Mouse (Mus musculus) hindbrain, embryonic 11.5 days (tissue): ENCODE results near the gene Oca2. TPM values are rescaled to one million over a fixed set of nuclear protein-coding genes. Genes with fewer than 3 reads are reported as not detected.

Source experiments
- ATAC-seq: fragments of 200-750 bp; cut with Nextera tagmentation; 2 replicates; pipeline ENCODE4 v1.8.0; 2017; ENCODE audit warnings: mild to moderate bottlenecking, moderate TSS enrichment, moderate library complexity; ENCODE audit not compliant: low FRiP score
- DNase-seq: peaks from one replicate; pipeline ENCODE4 v3.0.0-alpha.2; 2015; ENCODE audit warnings: low spot score
- H3K27ac ChIP-seq: fragments of 300-500 bp; sonication (generic); 2 replicates; pipeline ENCODE4 v1.5.1; 2014; ENCODE audit warnings: mild to moderate bottlenecking, low read depth, low read length
- H3K27me3 ChIP-seq: fragments of 300-500 bp; sonication (generic); 2 replicates; pipeline ENCODE4 v1.6.1; 2014; ENCODE audit warnings: mild to moderate bottlenecking, low read length, moderate library complexity, mixed read lengths; ENCODE audit not compliant: control insufficient read depth, insufficient read depth
- H3K36me3 ChIP-seq: fragments of 300-500 bp; sonication (generic); 2 replicates; pipeline ENCODE4 v1.6.1; 2014; ENCODE audit warnings: mild to moderate bottlenecking, low read length, moderate library complexity, mixed read lengths; ENCODE audit not compliant: control insufficient read depth, insufficient read depth
- H3K4me1 ChIP-seq: fragments of 300-500 bp; sonication (generic); replicated peaks from 2 replicates; pipeline ENCODE4 v1.6.1; 2014; ENCODE audit warnings: low read length, mixed read lengths; ENCODE audit not compliant: control insufficient read depth, insufficient read depth
- H3K4me2 ChIP-seq: fragments of 300-500 bp; sonication (generic); replicated peaks from 2 replicates; pipeline ENCODE4 v1.6.1; 2014; ENCODE audit warnings: mild to moderate bottlenecking, low read depth, low read length
- H3K4me3 ChIP-seq: fragments of 300-500 bp; sonication (generic); 2 replicates; pipeline ENCODE4 v1.5.1; 2014; ENCODE audit warnings: low read depth, low read length
- H3K9ac ChIP-seq: fragments of 300-500 bp; sonication (generic); 2 replicates; pipeline ENCODE4 v1.6.1; 2014; ENCODE audit warnings: low read depth, low read length
- H3K9me3 ChIP-seq: fragments of 300-500 bp; sonication (generic); 2 replicates; pipeline ENCODE4 v1.6.1; 2016; ENCODE audit warnings: low read length; ENCODE audit not compliant: control insufficient read depth
- WGBS: fragments of 180-500 bp; shearing (Covaris S2); extraction: QIAGEN DNeasy Blood & Tissue Kit; methylation state at CpG from one replicate; pipeline ENCODE4 v1.1.7; 2014; 5-methylcytosine and 5-hydroxymethylcytosine counted together
- polyA plus RNA-seq: library from polyadenylated mRNA; unstranded; fragments of >200 nt; fragmentation: Nextera tagmentation; extraction: Ambion mirVana; gene quantifications from 2 replicates; pipeline ENCODE4 v1.2.1, GENCODE M21; 2014

Gene Oca2
- polyA plus RNA-seq, 1 experiment from 2014 or later, result 0.56 TPM

DNA sequence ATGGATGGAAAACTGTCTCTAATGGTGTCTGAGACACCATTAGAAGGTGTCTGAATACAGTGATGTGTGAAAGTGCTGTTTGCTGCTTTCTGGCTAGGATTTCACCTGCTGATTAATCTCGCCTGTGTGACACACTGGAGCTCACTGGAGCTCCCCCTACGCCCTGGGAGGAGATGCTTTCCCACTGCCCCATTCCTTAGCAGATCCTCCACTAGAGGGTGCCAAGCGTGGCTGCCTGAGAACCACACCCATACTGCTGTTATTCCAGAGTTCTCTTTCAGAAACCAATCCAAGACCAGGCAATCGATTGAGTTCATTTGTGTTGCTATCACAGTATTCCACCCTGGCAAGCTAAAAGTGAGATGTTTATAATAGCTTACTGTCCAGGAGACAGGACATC, 88.2 kb downstream of the Oca2 start:
- no peaks in the 10 kb centered on the region for H3K9me3 ChIP-seq
- ATAC-seq (no peak), DNase-seq (peak; percentile 25)
- H3K4me2 ChIP-seq, result no peak overlapping the region
- H3K4me3 ChIP-seq, result no peak overlapping the region
- no peaks in the 10 kb centered on the region for H3K4me1 ChIP-seq
- no peak overlapping the region for H3K9ac ChIP-seq
- 51% methylated on average over 4 of the region's 4 CpGs for WGBS
- no peak overlapping the region for H3K27ac ChIP-seq
- H3K36me3 ChIP-seq, result no peaks in the 10 kb centered on the region
- H3K27me3 ChIP-seq, result no peaks in the 10 kb centered on the region

DNA sequence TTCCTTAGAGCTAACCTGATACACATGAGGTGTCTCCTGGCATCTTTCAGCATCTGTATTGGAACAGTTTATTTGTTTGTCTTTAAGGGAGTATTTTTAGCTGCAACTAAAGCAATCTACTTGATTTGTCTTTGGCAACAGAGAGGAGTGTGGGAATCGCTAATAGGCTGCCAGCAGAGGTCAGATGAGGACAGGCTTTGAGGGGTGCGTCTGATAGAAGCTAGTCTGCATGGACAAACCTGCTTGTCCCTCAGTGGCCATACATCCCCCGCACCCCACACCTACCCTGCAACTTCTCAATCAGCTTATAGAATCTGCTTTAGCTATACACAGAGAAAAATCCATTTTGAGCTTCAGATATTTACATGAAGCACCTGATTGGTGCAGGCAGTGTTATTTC, 109.0 kb downstream of the Oca2 start:
- Histone ChIP-seq H3K27ac (no peak overlapping the region), H3K4me3 (no peak overlapping the region), H3K27me3 (no peaks in the 10 kb centered on the region), H3K9me3 (no peaks in the 10 kb centered on the region), H3K4me2 (no peak overlapping the region), H3K36me3 (no peaks in the 10 kb centered on the region), H3K9ac (no peak overlapping the region), H3K4me1 (no peaks in the 10 kb centered on the region)
- DNase-seq, result no peak
- ATAC-seq, result no peak
- WGBS, result 58% methylated on average over 3 of the region's 3 CpGs

DNA sequence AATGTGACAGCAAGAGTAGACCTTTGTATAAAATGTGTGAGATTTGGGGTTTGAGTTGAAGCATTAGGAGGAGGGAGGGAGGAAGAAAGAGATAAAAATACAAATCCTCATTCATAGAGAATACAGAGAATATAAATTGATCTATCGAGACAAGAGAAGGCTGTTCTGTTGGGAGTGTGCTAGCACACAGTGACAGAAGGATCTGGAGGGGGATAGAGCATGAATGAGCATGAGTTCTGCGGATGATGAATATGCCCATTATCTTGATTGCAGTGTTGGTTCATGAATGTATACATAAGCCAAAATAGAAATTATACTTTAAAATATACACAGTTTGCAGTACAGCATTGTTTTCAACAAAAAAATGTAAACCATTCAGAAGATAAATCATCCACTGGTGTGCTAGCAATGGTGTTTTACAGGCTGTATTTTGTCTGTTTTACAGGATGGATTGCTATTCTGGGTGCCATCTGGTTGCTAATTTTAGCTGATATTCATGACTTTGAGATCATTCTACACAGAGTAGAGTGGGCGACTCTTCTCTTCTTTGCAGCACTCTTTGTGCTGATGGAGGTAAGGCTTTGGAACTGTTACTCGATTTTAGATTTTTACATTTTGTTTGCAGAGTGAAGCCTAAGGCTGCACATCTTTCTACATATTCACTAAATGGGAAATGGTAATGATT, 117.2 kb downstream of the Oca2 start:
- H3K4me2 ChIP-seq, result no peak overlapping the region
- H3K4me3 ChIP-seq, result no peak overlapping the region
- 90% methylated on average over 4 of the region's 4 CpGs for WGBS
- H3K4me1 ChIP-seq, result no peaks in the 10 kb centered on the region
- H3K9ac ChIP-seq, result no peak overlapping the region
- H3K9me3 ChIP-seq, result no peaks in the 10 kb centered on the region
- DNase-seq (no peak), ATAC-seq (no peak)
- H3K27me3 ChIP-seq, result no peaks in the 10 kb centered on the region
- no peak overlapping the region for H3K27ac ChIP-seq
- no peaks in the 10 kb centered on the region for H3K36me3 ChIP-seq

DNA sequence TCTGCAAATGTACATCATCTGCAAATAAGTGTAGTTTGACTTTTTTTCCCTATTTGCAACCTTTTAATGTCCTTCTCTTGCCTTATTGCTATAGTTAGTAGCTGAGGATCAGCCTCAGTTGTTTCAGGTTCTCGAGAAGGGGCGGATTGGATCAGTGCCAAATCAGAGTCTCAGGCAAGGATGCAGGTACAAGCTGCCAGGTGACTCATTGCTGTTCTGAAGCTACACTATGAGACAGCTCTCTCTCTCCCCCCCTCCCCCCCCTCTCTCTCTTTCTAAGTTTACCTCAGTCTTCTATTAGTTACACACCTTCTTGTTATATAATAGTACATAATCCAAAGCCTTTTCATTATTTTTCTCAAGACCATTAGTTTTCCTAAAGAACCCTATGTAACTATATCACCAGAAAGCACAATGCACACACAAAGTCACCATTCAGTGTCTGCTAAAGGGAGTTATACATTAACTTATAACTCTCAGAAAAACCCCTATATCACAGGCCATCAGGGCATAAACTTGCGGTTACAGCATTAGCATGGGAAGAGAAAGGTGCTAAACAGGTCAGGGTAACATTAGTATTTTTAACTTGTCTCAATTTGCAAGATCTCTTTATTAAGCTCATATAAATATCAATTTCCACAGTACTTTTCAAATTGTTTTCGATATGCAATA, 142.3 kb downstream of the Oca2 start:
- Histone ChIP-seq H3K9ac (no peak overlapping the region), H3K4me1 (no peaks in the 10 kb centered on the region), H3K27me3 (no peaks in the 10 kb centered on the region), H3K27ac (no peak overlapping the region), H3K36me3 (no peaks in the 10 kb centered on the region), H3K9me3 (no peaks in the 10 kb centered on the region), H3K4me3 (no peak overlapping the region), H3K4me2 (no peak overlapping the region)
- ATAC-seq, result no peak
- WGBS, result 87% methylated on average over 4 of the region's 4 CpGs
- DNase-seq, result no peak

DNA sequence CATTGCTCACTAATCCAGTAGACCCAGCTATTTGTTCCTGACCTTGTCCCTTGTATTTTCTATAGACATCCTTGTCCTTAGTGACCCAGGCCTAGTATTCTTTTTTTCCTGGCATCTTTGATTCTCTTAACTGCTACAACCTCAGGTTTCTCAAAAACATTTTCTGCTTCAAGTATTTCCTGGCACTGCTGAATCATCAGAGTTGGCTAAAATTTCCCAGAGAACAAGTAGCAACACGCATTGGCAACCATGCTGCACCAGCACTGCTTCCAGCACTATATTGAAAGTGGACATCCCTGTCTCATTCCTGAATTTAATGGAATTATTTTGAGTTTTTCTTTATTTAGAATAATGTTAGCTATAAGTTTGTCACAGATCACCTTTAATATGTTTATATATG, 143.1 kb downstream of the Oca2 start:
- ATAC-seq, result no peak
- Histone ChIP-seq H3K9me3 (no peaks in the 10 kb centered on the region), H3K4me3 (no peak overlapping the region), H3K4me2 (no peak overlapping the region), H3K4me1 (no peaks in the 10 kb centered on the region), H3K27ac (no peak overlapping the region), H3K36me3 (no peaks in the 10 kb centered on the region), H3K27me3 (no peaks in the 10 kb centered on the region), H3K9ac (no peak overlapping the region)
- WGBS, result 90% methylated on average over 1 of the region's 1 CpGs
- DNase-seq, result no peak

DNA sequence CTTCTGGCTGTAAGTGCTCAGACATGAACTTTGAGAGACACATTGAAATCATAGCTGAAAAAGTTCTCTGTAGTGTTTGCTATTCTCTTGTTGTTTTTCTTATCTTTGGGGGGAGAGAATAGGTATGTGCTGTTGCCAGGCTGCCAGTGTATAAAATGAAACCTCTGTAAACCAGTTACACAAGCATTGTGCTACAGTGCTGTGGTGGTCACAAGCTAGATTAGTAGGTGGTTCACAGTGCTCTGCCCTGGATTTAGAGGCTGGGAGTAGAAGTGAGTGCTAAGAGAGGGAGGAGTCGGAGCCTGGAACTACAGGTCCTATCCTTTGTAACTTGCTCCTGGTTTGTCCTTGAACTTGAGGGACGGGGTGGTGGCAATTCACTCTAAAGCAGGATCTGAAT, 148.7 kb downstream of the Oca2 start:
- Histone ChIP-seq H3K27ac (no peak overlapping the region), H3K36me3 (no peaks in the 10 kb centered on the region), H3K4me2 (no peak overlapping the region), H3K4me1 (no peaks in the 10 kb centered on the region), H3K9ac (no peak overlapping the region), H3K9me3 (no peaks in the 10 kb centered on the region), H3K4me3 (no peak overlapping the region), H3K27me3 (no peaks in the 10 kb centered on the region)
- no peak for DNase-seq
- no peak for ATAC-seq
- 79% methylated on average over 2 of the region's 2 CpGs for WGBS

DNA sequence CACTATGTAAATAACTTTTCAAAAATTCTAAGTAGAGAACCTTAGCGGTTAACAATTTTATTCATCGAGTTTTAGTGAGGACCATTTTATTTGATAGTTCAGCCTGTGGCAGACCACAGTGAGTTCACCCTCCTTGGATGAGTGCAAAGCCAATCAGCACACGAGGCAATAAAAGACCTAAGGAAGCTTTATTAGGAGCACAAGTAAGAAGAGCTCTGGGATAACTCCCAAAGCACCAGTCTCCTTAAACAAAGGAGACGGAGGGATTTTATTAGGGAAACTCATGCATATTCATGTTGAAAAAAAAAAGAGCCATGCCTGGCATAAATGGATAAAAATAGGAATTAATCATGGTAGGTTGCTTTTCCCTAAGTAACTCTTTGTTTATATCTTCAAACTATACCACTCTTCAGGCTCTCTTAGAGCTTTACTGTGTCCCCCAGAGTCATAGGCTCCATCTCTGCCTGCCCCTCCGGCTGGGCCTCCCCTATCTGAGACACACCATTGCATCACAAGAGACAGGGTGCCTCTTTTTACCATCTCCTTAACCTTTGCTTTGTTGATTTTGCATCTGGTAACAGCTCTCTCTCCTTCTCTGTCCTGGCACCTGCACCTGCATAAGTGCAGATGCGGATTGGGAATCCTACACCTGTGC, 178.7 kb downstream of the Oca2 start:
- no peaks in the 10 kb centered on the region for H3K36me3 ChIP-seq
- H3K4me2 ChIP-seq, result no peak overlapping the region
- H3K9ac ChIP-seq, result no peak overlapping the region
- 59% methylated on average over 6 of the region's 6 CpGs for WGBS
- no peaks in the 10 kb centered on the region for H3K4me1 ChIP-seq
- H3K27ac ChIP-seq, result no peak overlapping the region
- DNase-seq (no peak), ATAC-seq (peak; percentile 74)
- H3K9me3 ChIP-seq, result no peaks in the 10 kb centered on the region
- no peak overlapping the region for H3K4me3 ChIP-seq
- H3K27me3 ChIP-seq, result no peaks in the 10 kb centered on the region

DNA sequence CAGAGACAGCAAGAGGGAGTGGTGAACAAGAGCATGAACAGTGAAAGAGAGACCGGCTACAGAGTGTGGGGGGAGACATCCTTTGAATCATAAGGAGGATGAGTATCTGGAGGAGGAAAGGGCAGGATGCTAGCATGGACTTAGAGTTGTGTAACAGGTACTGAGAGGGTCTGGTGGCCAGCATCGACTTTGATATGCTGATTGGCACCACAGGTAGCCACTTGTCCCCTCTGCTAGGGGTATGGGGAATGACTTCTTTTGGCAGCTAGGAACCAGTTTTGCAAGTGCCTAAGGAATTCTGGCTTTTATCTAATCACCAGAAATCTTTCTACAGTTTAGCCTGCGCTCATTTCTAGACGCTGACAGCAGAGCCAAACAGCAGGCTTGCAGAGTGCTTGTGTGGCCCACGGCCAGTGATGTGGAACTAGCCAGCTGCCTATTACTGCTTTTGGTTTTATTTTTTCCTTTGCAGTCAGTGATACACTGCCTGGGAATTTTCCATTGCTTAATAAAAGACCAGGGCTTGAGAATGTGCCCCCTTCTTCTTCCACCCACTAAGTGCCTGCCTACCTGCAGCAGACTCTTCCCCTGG, 179.8 kb downstream of the Oca2 start:
- H3K4me3 ChIP-seq, result no peak overlapping the region
- WGBS, result 26% methylated on average over 5 of the region's 5 CpGs
- no peaks in the 10 kb centered on the region for H3K4me1 ChIP-seq
- no peak overlapping the region for H3K27ac ChIP-seq
- no peak overlapping the region for H3K4me2 ChIP-seq
- H3K27me3 ChIP-seq, result no peaks in the 10 kb centered on the region
- H3K9me3 ChIP-seq, result no peaks in the 10 kb centered on the region
- ATAC-seq, result no peak
- H3K9ac ChIP-seq, result no peak overlapping the region
- no peaks in the 10 kb centered on the region for H3K36me3 ChIP-seq
- DNase-seq, result no peak
